Mouse (Mus musculus): ENCODE measurements around the gene Micu1.

GRCm38 (mm10) chr10:59743969-59744368, 41.7 kb downstream of the Micu1 start:
- TF ChIP-seq CTCF (IDR thresholded peaks at IDR 0.05; ENCODE audit: low read depth, low read length) (no peak), POLR2A (IDR thresholded peaks at IDR 0.05; ENCODE audit: borderline replicate concordance, low read depth, low read length) (no peak)

All from bone marrow macrophage, adult 2 months (primary cell).